Mouse (Mus musculus): ENCODE data around the gene Uba52. TPM values are rescaled to one million over a fixed set of nuclear protein-coding genes. Genes with fewer than 3 reads are reported as not detected.
A peak's percentile ranks its signal among the peaks of the same experiment; 100 is the strongest.

Uba52 gene
- polyA plus RNA-seq, 1 experiment from 2014 or later = 909 TPM

GRCm38 (mm10) chr8:70544200-70544687 is 33.6 kb upstream of the Uba52 start:
- no peak for ATAC-seq (ENCODE audit: borderline replicate concordance, extremely low read depth, low FRiP score, low TSS enrichment)
- no peak overlapping the region for H3K9ac ChIP-seq
- no peak overlapping the region for H3K4me3 ChIP-seq
- H3K4me1 ChIP-seq = peaks cover 25% of the 10 kb centered on the region
- 43% methylated on average over 6 of the region's 6 CpGs for WGBS
- no peaks in the 10 kb centered on the region for H3K9me3 ChIP-seq
- H3K4me2 ChIP-seq = no peak overlapping the region
- H3K27me3 ChIP-seq = no peaks in the 10 kb centered on the region
- no peak overlapping the region for H3K27ac ChIP-seq
- H3K36me3 ChIP-seq = no peaks in the 10 kb centered on the region

GRCm38 (mm10) chr8:70541081-70541480 is 30.5 kb upstream of the Uba52 start:
- Histone ChIP-seq H3K36me3 (peaks cover 2% of the 10 kb centered on the region; the same call in 1 of the 2 replicates), H3K4me2 (peak overlapping the region; percentile 85), H3K9me3 (no peaks in the 10 kb centered on the region), H3K27me3 (no peaks in the 10 kb centered on the region), H3K4me1 (peaks cover 31% of the 10 kb centered on the region), H3K27ac (0 out of 2 replicates have a peak overlapping the region, but pooled peaks have one; percentile 95), H3K9ac (peak overlapping the region; percentile 93; the same call in 1 of the 2 replicates), H3K4me3 (peak overlapping the region; percentile 86; the same call in 1 of the 2 replicates)
- WGBS = 73% methylated on average over 5 of the region's 5 CpGs
- no peak for ATAC-seq (ENCODE audit: borderline replicate concordance, extremely low read depth, low FRiP score, low TSS enrichment)

- WGBS = 39% methylated on average over 7 of the region's 7 CpGs
- Histone ChIP-seq H3K9me3 (no peaks in the 10 kb centered on the region), H3K4me3 (peak overlapping the region; percentile 86), H3K9ac (peak overlapping the region; percentile 93), H3K4me1 (peaks cover 31% of the 10 kb centered on the region), H3K36me3 (peaks cover 7% of the 10 kb centered on the region), H3K4me2 (peak overlapping the region; percentile 85), H3K27ac (0 out of 2 replicates have a peak overlapping the region, but pooled peaks have one; percentile 95), H3K27me3 (no peaks in the 10 kb centered on the region)
- ATAC-seq (ENCODE audit: borderline replicate concordance, extremely low read depth, low FRiP score, low TSS enrichment) = no peak
Measured at GRCm38 (mm10) chr8:70540507-70541071, 30.0 kb upstream of the Uba52 start.

- no peaks in the 10 kb centered on the region for H3K9me3 ChIP-seq
- H3K27ac ChIP-seq = peak overlapping the region; percentile 95
- ATAC-seq (ENCODE audit: borderline replicate concordance, extremely low read depth, low FRiP score, low TSS enrichment) = no peak
- peaks cover 13% of the 10 kb centered on the region for H3K36me3 ChIP-seq
- H3K9ac ChIP-seq = peak overlapping the region; percentile 93
- peak overlapping the region; percentile 86 for H3K4me3 ChIP-seq
- peak overlapping the region; percentile 85 for H3K4me2 ChIP-seq
- no peaks in the 10 kb centered on the region for H3K27me3 ChIP-seq
- 8% methylated on average over 4 of the region's 4 CpGs for WGBS
- H3K4me1 ChIP-seq = peaks cover 31% of the 10 kb centered on the region
Measured at GRCm38 (mm10) chr8:70540013-70540506, 29.5 kb upstream of the Uba52 start.

GRCm38 (mm10) chr8:70539077-70539813 is 28.6 kb upstream of the Uba52 start, which contains the start of gene Ell:
Gene Ell, plus strand, starts transcription at chr8:70539457.
- Histone ChIP-seq H3K36me3 (peaks cover 21% of the 10 kb centered on the region), H3K27me3 (no peaks in the 10 kb centered on the region), H3K4me1 (peaks cover 30% of the 10 kb centered on the region), H3K4me2 (peak within 1 kb of the TSS; percentile 85), H3K9ac (peak within 1 kb of the TSS; percentile 93), H3K9me3 (no peaks in the 10 kb centered on the region), H3K27ac (peak within 1 kb of the TSS; percentile 95), H3K4me3 (peak within 1 kb of the TSS; percentile 86)
- peak; percentile 92 for ATAC-seq (ENCODE audit: borderline replicate concordance, extremely low read depth, low FRiP score, low TSS enrichment)
- WGBS = under 1% methylated on average over 58 of the region's 58 CpGs

- H3K27ac ChIP-seq = peak overlapping the region; percentile 95
- peak; percentile 77 for ATAC-seq (ENCODE audit: borderline replicate concordance, extremely low read depth, low FRiP score, low TSS enrichment)
- H3K36me3 ChIP-seq = peaks cover 26% of the 10 kb centered on the region
- peak overlapping the region; percentile 86 for H3K4me3 ChIP-seq
- H3K27me3 ChIP-seq = no peaks in the 10 kb centered on the region
- under 1% methylated on average over 32 of the region's 32 CpGs for WGBS
- H3K9me3 ChIP-seq = no peaks in the 10 kb centered on the region
- peak overlapping the region; percentile 93 for H3K9ac ChIP-seq
- peak overlapping the region; percentile 85 for H3K4me2 ChIP-seq
- peaks cover 25% of the 10 kb centered on the region for H3K4me1 ChIP-seq
Measured at GRCm38 (mm10) chr8:70538633-70539076, 28.1 kb upstream of the Uba52 start.

- peak overlapping the region; percentile 86 for H3K4me3 ChIP-seq
Measured at GRCm38 (mm10) chr8:70538024-70538579, 27.5 kb upstream of the Uba52 start.

GRCm38 (mm10) chr8:70535701-70536100 is 25.1 kb upstream of the Uba52 start:
- H3K27ac ChIP-seq = no peak overlapping the region
- no peak for ATAC-seq (ENCODE audit: borderline replicate concordance, extremely low read depth, low FRiP score, low TSS enrichment)

More at GRCm38 (mm10) chr8:70538024-70538579, 27.5 kb upstream of the Uba52 start:
- Histone ChIP-seq H3K36me3 (peaks cover 31% of the 10 kb centered on the region), H3K4me1 (peaks cover 25% of the 10 kb centered on the region), H3K27ac (peak overlapping the region; percentile 95), H3K9me3 (no peaks in the 10 kb centered on the region), H3K27me3 (no peaks in the 10 kb centered on the region), H3K9ac (peak overlapping the region; percentile 43), H3K4me2 (peak overlapping the region; percentile 85)
- 10% methylated on average over 24 of the region's 24 CpGs for WGBS
- ATAC-seq (ENCODE audit: borderline replicate concordance, extremely low read depth, low FRiP score, low TSS enrichment) = peak; percentile 10

GRCm38 (mm10) chr8:70535221-70535620 is 24.6 kb upstream of the Uba52 start:
- peaks cover 59% of the 10 kb centered on the region for H3K36me3 ChIP-seq
- no peak for ATAC-seq (ENCODE audit: borderline replicate concordance, extremely low read depth, low FRiP score, low TSS enrichment)
- 80% methylated on average over 3 of the region's 3 CpGs for WGBS
- no peak overlapping the region for H3K9ac ChIP-seq
- H3K4me3 ChIP-seq = no peak overlapping the region
- no peak overlapping the region for H3K27ac ChIP-seq
- H3K9me3 ChIP-seq = no peaks in the 10 kb centered on the region
- no peak overlapping the region for H3K4me2 ChIP-seq
- H3K4me1 ChIP-seq = peaks cover 9% of the 10 kb centered on the region
- no peaks in the 10 kb centered on the region for H3K27me3 ChIP-seq

More at GRCm38 (mm10) chr8:70535701-70536100, 25.1 kb upstream of the Uba52 start:
- no peaks in the 10 kb centered on the region for H3K9me3 ChIP-seq
- H3K4me1 ChIP-seq = peaks cover 13% of the 10 kb centered on the region
- H3K9ac ChIP-seq = no peak overlapping the region
- H3K27me3 ChIP-seq = no peaks in the 10 kb centered on the region
- H3K36me3 ChIP-seq = peaks cover 55% of the 10 kb centered on the region
- no peak overlapping the region for H3K4me2 ChIP-seq
- 76% methylated on average over 2 of the region's 2 CpGs for WGBS
- H3K4me3 ChIP-seq = no peak overlapping the region

GRCm38 (mm10) chr8:70534281-70534680 is 23.7 kb upstream of the Uba52 start:
- Histone ChIP-seq H3K27ac (no peak overlapping the region), H3K4me1 (peaks cover 13% of the 10 kb centered on the region), H3K36me3 (peaks cover 68% of the 10 kb centered on the region), H3K9me3 (no peaks in the 10 kb centered on the region), H3K9ac (no peak overlapping the region), H3K4me3 (no peak overlapping the region), H3K4me2 (no peak overlapping the region), H3K27me3 (no peaks in the 10 kb centered on the region)
- whole genome bisulfite sequencing = 90% methylated on average over 12 of the region's 12 CpGs
- ATAC-seq (ENCODE audit: borderline replicate concordance, extremely low read depth, low FRiP score, low TSS enrichment) = no peak

- WGBS = 90% methylated on average over 2 of the region's 2 CpGs
- H3K9ac ChIP-seq = no peak overlapping the region
- ATAC-seq (ENCODE audit: borderline replicate concordance, extremely low read depth, low FRiP score, low TSS enrichment) = no peak
- peaks cover 58% of the 10 kb centered on the region for H3K36me3 ChIP-seq
- H3K4me1 ChIP-seq = peaks cover 27% of the 10 kb centered on the region
- H3K27ac ChIP-seq = no peak overlapping the region
- no peak overlapping the region for H3K4me2 ChIP-seq
- H3K27me3 ChIP-seq = no peaks in the 10 kb centered on the region
- H3K4me3 ChIP-seq = no peak overlapping the region
- H3K9me3 ChIP-seq = no peaks in the 10 kb centered on the region
Measured at GRCm38 (mm10) chr8:70530314-70530713, 19.7 kb upstream of the Uba52 start.

Data from lung, embryonic 15.5 days (tissue).